Mouse (Mus musculus): ENCODE measurements around the gene Sgsm1. TPM values are rescaled to one million over a fixed set of nuclear protein-coding genes. Genes with fewer than 3 reads are reported as not detected.
"Not testable (repeated sequence)": the region's sequence is repeated elsewhere in the genome, so short reads cannot be mapped to it uniquely, and the experiment has no call there.

The Sgsm1 gene
- 10 to 100 TPM; 71.0 to 83.1 TPM for total RNA-seq (2021)

DNA sequence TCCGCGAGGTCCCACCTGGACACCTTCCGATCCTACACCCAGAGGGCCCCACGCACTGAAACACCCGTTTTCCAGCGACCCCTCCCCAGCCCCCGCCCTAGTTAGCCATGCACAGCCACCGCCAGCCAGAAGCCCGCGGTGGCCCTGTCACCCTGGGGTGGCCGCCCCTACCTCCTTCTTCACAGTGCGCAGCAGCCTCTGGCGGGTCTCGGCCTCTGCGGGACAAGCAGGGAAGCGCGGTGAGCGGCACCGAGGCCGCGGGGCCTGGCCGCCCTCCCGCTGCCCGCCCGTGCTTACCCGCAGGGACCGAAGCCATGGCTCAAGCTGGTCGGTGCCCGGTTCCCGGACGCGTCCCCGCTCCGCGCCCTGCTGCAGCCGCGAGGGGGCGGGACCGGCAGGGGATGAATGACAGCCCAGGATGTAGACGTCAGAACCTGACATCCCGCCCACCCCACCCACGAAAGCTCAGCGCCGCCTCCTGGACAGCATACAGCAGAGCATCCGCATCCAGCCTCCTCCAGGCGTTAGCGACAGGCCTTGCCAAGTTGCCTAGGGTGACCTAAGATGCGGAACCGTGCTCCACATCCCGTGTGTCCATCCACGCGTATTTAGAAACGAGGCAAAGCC is at the start of gene Sgsm1:
Sgsm1 (minus strand) TSS at position 410 of the 627 bp plus-strand sequence.
- peak; percentile 73 to 80 for DNase-seq (ENCODE audit: extremely low spot score in 1 of 2, low spot score in 1 of 2)

DNA sequence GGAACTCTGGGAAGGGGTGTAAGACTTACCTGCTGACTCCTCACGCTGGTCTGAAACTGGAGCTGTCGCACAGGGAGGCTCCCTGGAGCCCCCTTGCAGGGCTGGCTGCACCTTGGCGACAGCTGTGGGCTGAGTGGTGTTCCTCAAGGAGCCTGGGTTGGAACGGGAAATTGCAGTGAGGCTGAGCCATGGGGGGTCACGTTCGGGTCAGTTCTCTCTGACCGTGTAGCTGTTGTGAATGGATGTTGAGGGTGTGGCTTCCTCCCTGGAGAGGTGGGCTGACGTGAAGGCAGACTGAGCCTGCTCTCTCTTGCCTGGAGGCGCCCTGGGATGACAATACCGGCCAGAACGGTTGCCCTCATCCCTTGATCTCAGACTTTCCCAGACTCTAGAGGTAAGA is 48.2 kb upstream of the Sgsm1 start:
- DNase-seq (ENCODE audit: extremely low spot score in 1 of 2, low spot score in 1 of 2) = no peak

DNA sequence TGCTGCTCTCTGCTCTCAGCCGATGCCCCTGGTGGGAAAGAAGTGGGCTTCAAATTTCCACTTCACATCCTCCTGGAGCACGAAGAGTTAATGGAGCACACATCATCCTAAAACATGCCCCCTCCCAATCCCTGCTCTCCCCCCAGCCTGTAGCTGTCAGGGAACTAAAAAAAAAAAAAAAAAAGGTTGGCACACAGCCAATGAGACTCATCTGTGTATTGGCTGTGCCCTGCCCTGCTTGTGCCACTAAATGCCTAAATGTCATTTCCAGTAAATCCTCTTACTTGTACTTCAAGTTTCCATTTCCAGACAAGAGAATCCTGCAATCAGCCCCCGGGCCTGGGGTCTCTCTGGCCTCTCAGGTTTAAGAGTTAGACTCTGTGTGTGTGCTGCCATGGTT is 47.1 kb upstream of the Sgsm1 start:
- DNase-seq (ENCODE audit: extremely low spot score in 1 of 2, low spot score in 1 of 2) = no peak

DNA sequence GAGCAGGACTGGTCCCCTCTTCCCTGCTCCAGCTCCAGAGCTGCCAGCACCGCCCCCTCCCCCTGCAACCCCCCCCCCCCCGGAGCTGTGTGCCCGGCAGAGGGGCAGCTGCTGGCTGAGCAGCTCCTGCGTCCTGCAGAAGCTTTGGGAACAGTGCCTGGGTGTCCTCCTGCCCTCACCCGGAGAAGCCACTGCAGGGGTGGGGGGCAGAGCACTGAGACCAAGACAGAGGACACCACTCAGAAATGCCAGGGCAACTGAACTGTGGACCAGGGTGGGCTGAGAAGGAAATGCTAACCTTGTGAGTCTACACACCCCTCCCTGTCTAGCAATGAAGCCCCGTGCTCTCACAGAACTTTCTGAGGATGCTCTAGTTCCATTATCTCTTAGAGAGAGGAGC is 46.6 kb upstream of the Sgsm1 start, which contains the start of gene Aym1:
Aym1 (plus strand) TSS at position 109 of the 400 bp plus-strand sequence.
- DNase-seq (ENCODE audit: extremely low spot score in 1 of 2, low spot score in 1 of 2) = no peak

DNA sequence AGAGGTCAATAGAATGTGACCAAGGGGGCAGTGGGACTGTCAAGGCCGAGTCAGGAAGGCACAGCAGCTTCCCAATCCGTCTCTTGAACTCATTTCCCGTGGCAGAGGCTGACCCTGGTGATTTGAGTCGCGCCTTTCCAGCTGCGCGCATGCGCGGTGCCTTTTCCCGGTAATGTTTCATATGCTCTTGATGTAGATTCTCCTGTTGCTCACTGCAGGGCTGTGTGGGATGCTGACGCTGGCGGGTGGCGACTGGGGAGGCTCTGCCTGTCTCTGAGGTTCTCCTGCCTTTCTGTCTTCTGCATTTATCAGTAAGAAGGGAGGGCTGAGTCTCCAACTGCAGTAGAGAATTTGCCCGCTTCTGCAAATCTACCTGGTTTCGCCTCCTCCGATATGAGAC is 43.7 kb upstream of the Sgsm1 start:
- DNase-seq (ENCODE audit: extremely low spot score in 1 of 2, low spot score in 1 of 2) = peak; percentile 29 to 57

DNA sequence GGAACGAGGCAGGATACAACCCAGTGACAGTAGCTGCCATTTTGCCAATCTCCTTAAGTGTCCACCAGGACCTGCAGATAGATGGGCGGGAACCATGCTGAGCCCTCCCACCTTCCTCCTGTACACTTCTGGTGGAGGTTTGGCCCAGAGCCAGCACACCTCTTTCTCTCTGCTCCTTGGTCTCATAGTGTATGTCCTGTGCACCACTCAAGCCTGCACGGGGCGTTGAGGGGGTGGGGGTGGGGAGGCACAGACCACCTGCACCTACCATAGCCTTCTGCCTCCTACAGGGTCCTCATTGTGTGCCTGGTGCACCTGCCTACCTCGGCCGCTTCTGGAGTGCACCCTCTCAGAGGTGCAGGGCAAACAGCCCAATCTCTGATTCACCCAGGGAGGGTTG is 42.0 kb upstream of the Sgsm1 start:
- DNase-seq (ENCODE audit: extremely low spot score in 1 of 2, low spot score in 1 of 2) = no peak

DNA sequence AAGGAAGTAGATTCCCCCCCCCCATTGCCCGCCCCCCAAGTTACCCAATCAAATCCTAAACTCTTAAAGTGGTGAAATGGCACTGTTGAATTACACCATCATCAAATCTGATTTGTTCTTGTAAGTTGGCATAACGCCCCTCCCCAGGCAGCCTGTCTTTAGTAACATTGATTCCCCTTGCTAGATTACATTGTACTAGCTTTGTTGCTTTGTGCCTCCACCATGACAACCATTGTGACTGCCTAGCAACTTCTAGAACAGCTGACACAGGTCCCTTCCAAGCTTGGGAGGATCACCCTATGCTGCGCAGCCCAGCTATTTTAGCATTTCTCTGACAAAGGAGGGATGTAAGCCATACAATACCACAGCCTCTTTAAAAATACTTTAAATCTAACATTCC is 41.2 kb upstream of the Sgsm1 start:
- no peak for DNase-seq (ENCODE audit: extremely low spot score in 1 of 2, low spot score in 1 of 2)

DNA sequence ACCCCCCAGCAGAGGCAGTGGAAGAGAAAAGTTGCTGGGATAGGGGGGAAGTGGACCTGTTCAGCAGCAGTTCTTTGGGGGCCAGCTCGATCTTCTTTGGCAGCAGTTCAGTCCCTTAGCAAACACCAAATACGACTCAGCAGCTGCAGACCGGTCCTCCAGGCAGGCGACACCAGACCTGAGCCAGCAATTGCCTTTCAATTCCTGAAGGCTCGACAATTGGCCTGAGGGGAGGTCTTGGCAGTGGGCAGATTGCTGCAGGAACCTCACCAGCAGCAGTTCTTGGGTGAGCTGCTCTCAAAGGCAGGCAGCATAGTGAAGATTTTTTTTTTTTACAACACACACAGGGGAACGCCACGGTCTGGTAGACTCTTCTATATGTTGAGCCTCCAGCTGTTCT is 39.2 kb upstream of the Sgsm1 start:
- no peak for DNase-seq (ENCODE audit: extremely low spot score in 1 of 2, low spot score in 1 of 2)

DNA sequence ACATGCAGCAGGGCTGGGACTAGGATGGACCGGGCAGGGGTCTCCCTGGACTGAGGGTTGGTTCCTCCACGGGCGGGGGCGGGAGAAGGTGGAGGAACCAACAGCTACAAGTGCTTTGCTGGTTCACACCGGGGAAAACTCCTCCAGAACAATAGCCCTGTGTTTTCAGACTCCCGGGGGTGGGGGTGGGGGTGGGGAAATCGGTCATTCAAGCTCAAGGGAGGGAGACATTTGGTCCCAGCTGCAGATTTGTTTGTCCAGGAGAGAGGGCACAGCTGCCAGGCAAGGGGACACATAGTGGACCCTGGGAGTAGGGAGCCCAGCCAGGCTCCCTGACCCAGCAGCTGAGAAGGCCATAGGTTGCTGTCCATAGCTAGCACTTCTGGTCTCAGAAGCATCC is 38.6 kb upstream of the Sgsm1 start:
- no peak for DNase-seq (ENCODE audit: extremely low spot score in 1 of 2, low spot score in 1 of 2)

DNA sequence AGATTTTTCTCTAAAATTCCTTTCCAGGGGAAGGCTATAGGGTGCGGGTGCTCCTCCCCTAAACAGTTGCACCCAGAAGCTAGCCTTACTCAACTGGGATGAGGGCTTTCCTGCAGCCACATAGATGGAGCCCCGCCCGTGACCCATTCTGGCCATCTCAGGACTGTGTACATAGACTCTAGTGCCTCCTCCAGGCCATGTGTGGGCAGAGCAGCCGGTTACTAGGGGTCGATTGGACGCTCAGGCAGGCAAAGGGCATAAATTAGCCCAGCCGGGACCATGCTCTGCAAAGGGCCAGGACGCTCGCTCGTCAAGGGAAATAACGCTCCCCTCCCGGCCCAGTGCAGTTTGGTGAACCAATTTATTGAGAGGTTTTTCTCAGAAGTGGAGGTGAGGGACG is 38.0 kb upstream of the Sgsm1 start:
- no peak for DNase-seq (ENCODE audit: extremely low spot score in 1 of 2, low spot score in 1 of 2)

DNA sequence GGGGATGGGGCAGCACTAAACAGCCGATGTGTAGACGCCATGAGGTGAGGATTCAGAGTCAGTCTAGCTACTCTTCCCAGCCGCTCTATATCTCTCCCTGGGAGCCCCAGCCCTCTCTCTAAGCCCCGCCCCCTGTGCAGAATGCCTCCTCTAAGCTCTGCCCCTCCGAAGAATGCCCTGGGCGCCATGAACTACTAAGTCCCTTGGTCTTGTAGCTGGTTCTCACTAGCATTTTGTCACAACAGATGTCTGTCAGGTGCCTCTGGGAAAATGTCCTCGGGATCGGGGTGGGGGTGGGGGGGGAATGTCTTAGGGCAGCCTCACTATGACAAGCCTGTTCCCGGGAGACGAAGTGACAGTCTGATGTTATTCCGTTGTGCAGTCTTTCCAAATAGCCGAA is 37.0 kb upstream of the Sgsm1 start:
- no peak for DNase-seq (ENCODE audit: extremely low spot score in 1 of 2, low spot score in 1 of 2)

DNA sequence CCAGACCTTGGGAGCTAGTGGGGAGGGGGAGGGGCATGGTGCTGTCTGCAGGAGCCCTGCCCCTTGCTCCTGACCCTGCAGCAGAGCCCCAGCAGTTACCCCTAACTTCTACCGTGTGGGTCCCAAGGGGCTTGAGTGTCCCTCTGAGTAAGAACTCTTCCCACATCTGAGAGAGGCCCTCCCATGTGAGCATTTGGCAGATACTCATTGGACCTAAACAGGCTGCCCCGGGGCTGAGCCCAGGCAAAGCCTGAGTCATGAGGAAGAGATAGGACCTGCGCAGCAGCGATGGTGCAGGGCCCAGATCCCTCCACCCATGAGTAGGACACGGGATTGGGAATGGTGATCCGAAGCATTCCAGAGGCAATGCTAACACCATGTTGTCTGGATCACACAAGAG is 36.1 kb upstream of the Sgsm1 start:
- not testable (repeated sequence) for DNase-seq (ENCODE audit: extremely low spot score in 1 of 2, low spot score in 1 of 2)

DNA sequence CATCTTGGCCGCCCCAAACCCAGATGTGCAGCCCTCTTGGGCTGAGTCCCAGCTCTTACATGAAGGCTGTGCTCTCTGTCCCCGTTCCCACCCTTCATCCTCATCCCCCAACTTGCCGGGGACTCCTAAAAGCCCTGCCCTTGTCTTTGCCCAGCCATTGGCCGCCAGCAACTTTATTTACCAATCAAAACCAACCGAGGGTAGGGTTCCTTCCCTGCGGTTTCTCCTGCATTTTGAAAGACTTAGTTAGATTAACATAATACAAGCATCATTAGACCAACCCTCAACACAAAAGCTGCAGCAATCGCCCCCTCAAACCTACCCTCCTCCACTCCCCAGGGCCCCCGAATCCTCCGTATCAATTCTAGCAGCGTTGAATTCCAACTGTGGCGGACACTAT is 35.2 kb upstream of the Sgsm1 start:
- DNase-seq (ENCODE audit: extremely low spot score in 1 of 2, low spot score in 1 of 2) = no peak

DNA sequence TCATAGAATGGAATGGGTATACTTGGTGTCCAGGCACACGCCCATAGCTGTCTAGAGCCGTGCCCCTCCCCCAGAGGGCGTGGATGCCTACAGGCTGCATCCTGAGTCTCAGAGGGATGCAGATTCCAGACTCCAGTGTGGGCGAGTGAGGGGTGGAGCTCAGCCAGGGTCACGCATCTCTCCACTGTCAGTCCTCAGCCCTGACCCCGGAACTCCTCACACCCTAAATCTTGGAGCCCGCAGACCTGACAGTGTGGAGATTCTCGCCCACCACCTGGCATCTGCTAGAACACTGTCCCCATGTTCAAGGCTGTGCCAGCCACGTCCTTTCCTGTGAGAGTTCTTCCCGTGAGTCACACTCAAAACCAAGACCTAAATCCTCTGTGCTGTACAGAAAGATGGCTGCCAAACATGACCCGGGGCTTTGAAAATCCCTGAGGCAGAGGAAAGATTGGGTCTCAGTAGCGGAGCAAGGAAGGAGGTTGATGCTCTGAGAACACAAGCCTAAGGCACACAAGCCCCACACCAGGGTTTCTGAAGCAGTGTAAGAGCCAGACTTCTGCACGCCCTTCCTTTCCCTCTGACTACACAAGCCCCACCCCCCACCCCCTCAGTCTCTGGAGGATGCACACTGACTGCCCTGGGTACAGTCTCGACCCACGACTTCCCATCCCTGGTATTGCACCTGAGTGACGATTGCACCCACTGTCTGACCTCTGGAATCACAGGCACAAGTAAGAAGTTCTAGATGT is 34.2 kb upstream of the Sgsm1 start:
- no peak for DNase-seq (ENCODE audit: extremely low spot score in 1 of 2, low spot score in 1 of 2)

DNA sequence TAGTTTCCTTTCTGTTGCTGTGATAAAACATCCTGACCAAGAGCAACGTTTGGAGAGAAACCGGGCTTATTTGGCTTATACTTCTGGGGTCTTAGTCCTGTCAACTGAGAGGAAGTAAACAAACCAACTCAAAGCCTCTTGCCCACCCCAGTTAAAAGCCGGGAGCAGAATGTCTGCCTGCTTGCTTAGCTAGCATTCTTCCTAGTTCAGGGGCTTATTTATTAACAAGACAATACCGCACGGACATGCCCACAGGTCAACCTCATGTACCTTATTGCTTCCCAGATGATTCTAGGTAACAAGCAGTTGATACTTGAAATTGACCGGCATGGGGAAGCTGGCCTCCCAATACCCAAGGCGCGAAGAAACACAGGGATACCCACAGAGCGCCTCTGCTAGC is 25.7 kb upstream of the Sgsm1 start:
- DNase-seq (ENCODE audit: extremely low spot score in 1 of 2, low spot score in 1 of 2) = no peak

DNA sequence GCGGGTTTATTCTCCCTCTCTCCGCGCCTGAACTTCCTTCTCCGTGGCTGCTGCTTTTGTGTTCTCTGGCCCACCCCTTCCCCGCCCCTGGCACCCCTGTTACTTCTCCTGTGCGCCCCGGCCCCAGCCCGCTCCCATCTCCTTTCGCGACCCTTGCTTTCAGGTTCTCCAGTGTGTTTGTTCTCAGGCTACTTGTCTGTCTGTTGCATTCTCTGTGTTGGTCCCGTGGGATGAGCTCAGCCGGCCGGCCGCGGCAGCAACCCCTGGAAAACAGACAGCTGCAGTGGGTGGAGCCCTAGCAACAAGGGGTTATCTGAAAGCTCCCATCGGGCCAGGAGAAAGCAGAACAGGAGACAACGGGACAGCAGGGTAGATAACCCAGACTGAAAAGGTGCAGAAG is 25.1 kb upstream of the Sgsm1 start:
- no peak for DNase-seq (ENCODE audit: extremely low spot score in 1 of 2, low spot score in 1 of 2)

DNA sequence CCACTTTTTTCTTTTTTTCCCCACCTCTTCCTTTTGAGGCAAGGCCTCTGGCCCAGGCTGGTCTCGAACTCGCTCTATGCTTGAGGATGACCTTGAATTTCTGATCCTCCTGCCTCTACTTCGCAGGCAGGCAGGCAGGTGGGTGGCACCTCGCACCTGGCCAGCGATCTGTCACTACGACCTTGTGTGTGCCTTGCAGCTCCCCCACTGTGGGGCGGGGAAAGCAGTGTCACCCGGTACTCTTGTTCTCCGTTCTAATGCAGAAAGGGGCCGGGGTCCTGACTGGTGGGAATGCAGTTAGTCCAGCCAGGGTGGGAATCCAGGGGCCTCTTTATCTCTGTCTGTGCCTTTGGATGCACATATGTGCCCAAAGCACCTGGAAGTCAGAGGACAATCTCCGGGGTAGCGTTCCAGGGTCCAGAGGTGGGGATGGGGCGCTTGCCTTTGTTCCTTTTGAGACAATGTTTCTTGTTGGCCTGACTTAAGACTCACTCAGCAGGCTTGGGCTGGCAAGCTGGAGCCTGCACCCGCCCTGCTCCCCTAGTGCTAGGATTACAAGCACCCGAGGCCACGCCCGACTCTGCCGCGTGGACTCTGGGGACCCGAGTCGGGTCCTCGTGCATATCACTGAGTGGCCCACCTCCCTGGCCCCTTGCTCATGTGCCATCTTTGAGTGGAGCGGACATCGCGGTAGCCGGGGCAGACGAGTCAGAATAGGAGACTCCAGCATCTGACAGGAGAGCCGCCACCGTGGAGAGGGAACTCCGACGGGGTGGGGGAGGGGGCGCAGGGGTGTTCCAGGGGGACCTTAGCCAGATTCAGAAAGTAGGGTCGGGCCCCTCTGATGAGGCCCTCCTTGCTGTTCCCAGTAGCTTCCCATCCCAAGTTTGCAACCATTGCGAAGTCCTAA is 24.3 kb upstream of the Sgsm1 start:
- no peak for DNase-seq (ENCODE audit: extremely low spot score in 1 of 2, low spot score in 1 of 2)

DNA sequence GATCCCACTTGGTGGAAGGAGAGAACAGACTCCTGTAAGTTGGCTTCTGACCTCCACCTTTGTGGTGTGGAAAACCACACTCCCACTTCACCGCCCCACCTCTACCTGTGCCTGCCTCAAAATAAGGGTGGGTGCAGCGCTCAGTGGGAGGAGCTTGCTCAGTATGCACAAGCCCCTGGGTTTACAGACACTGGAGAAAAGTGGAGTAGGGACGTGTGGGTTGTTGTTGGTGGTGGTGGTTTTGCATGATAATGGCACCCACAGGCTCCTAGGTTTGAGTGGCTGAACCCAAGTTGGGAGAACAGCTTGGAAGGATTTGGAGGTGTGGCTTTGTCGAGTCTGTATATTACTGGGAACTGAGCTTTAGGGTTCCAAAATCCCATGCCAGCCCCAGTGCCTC is 22.3 kb upstream of the Sgsm1 start:
- no peak for DNase-seq (ENCODE audit: extremely low spot score in 1 of 2, low spot score in 1 of 2)

DNA sequence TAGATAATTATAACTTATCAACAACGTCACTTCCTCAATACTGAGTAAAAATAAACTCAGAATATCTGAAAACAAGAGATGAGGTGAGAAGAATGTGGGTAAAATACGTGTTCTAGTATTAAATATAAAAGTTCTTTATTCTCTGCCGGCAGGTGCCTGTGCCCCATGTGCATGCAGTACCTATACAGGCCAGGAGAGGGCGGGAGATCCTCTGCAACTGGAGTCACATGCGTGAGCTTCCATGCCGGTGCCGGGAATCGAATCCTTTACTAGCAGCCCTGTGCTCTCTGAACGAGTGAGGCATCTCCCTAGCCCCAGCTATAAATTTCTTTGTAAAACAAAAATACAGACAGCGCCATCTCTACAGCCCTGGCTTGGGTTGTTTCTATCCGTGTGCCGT is 21.7 kb upstream of the Sgsm1 start:
- DNase-seq (ENCODE audit: extremely low spot score in 1 of 2, low spot score in 1 of 2) = no peak

DNA sequence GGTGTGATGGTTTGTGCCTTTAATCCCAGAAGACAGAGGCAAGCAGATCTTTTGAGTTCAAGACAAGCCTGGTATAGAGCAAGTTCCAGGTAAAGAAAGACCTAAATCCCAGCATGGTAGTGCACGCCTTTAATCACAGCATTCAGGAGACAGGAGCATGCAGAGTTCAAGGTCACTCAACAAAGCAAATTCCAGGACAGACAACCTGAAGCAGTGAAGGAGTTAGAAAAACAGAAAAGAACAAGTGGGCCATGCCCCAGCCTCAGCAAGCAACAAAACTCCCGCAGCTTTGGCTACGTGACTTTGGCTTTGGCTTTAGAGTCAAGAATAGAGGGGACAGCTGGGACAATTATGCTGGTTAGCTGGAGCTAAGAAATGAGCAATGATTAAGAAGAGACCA is 19.6 kb upstream of the Sgsm1 start:
- no peak for DNase-seq (ENCODE audit: extremely low spot score in 1 of 2, low spot score in 1 of 2)

DNA sequence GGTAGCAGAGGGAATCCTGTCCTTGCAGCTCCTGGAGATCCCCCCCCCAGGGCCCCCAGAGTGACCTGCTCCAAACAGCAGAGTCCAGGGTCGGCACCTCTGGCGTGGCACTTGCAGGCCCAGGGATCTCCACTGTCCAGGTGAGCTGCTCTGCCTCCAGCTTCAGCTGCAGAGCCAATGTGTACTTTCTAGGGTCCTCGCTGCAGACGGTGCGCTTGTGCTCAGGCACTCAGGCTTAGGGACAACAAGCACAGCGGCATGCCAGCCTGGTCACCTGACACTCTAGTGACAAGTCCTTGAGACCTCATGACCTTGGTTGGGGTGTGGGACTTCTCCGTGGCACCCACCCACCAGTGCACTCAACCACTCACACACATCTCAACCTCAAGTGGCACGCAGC is 18.9 kb upstream of the Sgsm1 start:
- no peak for DNase-seq (ENCODE audit: extremely low spot score in 1 of 2, low spot score in 1 of 2)
